Mouse (Mus musculus) hindbrain, embryonic 11.5 days (tissue): ENCODE results near the gene Gmip. TPM values are rescaled to one million over a fixed set of nuclear protein-coding genes. Genes with fewer than 3 reads are reported as not detected.

Experiments used
- ATAC-seq: fragments of 200-750 bp; cut with Nextera tagmentation; 2 replicates; pipeline ENCODE4 v1.8.0; 2017; ENCODE audit warnings: mild to moderate bottlenecking, moderate TSS enrichment, moderate library complexity; ENCODE audit not compliant: low FRiP score
- DNase-seq: peaks from one replicate; pipeline ENCODE4 v3.0.0-alpha.2; 2015; ENCODE audit warnings: low spot score
- H3K27ac ChIP-seq: fragments of 300-500 bp; sonication (generic); 2 replicates; pipeline ENCODE4 v1.5.1; 2014; ENCODE audit warnings: mild to moderate bottlenecking, low read depth, low read length
- H3K27me3 ChIP-seq: fragments of 300-500 bp; sonication (generic); 2 replicates; pipeline ENCODE4 v1.6.1; 2014; ENCODE audit warnings: mild to moderate bottlenecking, low read length, moderate library complexity, mixed read lengths; ENCODE audit not compliant: control insufficient read depth, insufficient read depth
- H3K36me3 ChIP-seq: fragments of 300-500 bp; sonication (generic); 2 replicates; pipeline ENCODE4 v1.6.1; 2014; ENCODE audit warnings: mild to moderate bottlenecking, low read length, moderate library complexity, mixed read lengths; ENCODE audit not compliant: control insufficient read depth, insufficient read depth
- H3K4me1 ChIP-seq: fragments of 300-500 bp; sonication (generic); replicated peaks from 2 replicates; pipeline ENCODE4 v1.6.1; 2014; ENCODE audit warnings: low read length, mixed read lengths; ENCODE audit not compliant: control insufficient read depth, insufficient read depth
- H3K4me2 ChIP-seq: fragments of 300-500 bp; sonication (generic); replicated peaks from 2 replicates; pipeline ENCODE4 v1.6.1; 2014; ENCODE audit warnings: mild to moderate bottlenecking, low read depth, low read length
- H3K4me3 ChIP-seq: fragments of 300-500 bp; sonication (generic); 2 replicates; pipeline ENCODE4 v1.5.1; 2014; ENCODE audit warnings: low read depth, low read length
- H3K9ac ChIP-seq: fragments of 300-500 bp; sonication (generic); 2 replicates; pipeline ENCODE4 v1.6.1; 2014; ENCODE audit warnings: low read depth, low read length
- H3K9me3 ChIP-seq: fragments of 300-500 bp; sonication (generic); 2 replicates; pipeline ENCODE4 v1.6.1; 2016; ENCODE audit warnings: low read length; ENCODE audit not compliant: control insufficient read depth
- WGBS: fragments of 180-500 bp; shearing (Covaris S2); extraction: QIAGEN DNeasy Blood & Tissue Kit; methylation state at CpG from one replicate; pipeline ENCODE4 v1.1.7; 2014; 5-methylcytosine and 5-hydroxymethylcytosine counted together
- polyA plus RNA-seq: library from polyadenylated mRNA; unstranded; fragments of >200 nt; fragmentation: Nextera tagmentation; extraction: Ambion mirVana; gene quantifications from 2 replicates; pipeline ENCODE4 v1.2.1, GENCODE M21; 2014

Gmip gene
- polyA plus RNA-seq, 1 experiment from 2014 or later: 9.4 TPM

DNA sequence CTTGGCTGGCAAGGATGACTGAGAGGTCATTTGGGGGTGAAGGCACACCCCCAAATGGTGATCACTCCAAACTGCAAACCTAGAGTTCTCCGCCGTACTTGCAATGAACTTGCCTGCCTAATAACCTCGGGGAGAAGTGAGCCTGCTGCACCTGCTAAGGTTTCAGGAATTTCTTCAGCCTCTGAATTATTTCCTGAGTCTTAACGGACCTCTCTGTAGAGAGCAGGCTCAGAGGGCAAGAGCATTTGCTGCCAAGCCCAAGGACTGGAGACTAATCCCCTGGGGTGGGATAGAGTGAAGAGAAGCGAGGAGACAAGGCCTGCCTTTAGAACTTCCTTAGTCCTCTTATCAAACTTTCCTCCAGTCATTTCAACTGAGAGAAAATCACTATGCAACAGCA lies 18.7 kb upstream of the Gmip start:
- DNase-seq: no peak
- H3K4me3 ChIP-seq: no peak overlapping the region
- 0 out of 2 replicates have a peak, but pooled peaks cover 2% of the 10 kb centered on the region for H3K4me1 ChIP-seq
- no peak overlapping the region for H3K4me2 ChIP-seq
- no peaks in the 10 kb centered on the region for H3K36me3 ChIP-seq
- H3K9ac ChIP-seq: no peak overlapping the region
- H3K27me3 ChIP-seq: no peaks in the 10 kb centered on the region
- WGBS: 88% methylated on average over 5 of the region's 5 CpGs
- no peaks in the 10 kb centered on the region for H3K9me3 ChIP-seq
- ATAC-seq: no peak
- no peak overlapping the region for H3K27ac ChIP-seq

DNA sequence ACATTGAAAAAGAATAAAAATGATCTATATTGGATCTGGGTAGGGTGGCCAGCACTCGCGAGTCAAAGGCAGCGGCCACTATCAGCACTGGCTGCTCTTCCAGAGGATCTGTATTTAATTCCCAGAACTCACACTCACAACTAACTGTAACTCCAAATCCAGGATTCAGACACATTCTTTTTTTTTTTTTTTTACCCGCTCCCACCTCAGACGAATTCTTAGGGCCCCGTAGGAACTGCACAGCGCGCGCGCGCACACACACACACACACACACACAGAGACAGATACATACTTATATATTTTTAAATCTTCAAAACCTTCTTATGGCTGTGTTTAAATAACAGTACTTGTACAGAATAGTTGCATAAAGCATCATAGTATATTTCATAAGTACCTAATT lies 18.1 kb upstream of the Gmip start:
- 36% methylated on average over 11 of the region's 11 CpGs for WGBS
- H3K36me3 ChIP-seq: 0 out of 2 replicates have a peak, but pooled peaks cover 2% of the 10 kb centered on the region
- H3K9me3 ChIP-seq: no peaks in the 10 kb centered on the region
- peak overlapping the region; percentile 100 for H3K4me3 ChIP-seq
- 0 out of 2 replicates have a peak, but pooled peaks cover 2% of the 10 kb centered on the region for H3K4me1 ChIP-seq
- 0 out of 2 replicates have a peak, but pooled peaks have one; percentile 13 for ATAC-seq
- peak overlapping the region; percentile 98 for H3K9ac ChIP-seq
- no peaks in the 10 kb centered on the region for H3K27me3 ChIP-seq
- H3K4me2 ChIP-seq: peak overlapping the region; percentile 34
- H3K27ac ChIP-seq: no peak overlapping the region
- peak; percentile 14 for DNase-seq

DNA sequence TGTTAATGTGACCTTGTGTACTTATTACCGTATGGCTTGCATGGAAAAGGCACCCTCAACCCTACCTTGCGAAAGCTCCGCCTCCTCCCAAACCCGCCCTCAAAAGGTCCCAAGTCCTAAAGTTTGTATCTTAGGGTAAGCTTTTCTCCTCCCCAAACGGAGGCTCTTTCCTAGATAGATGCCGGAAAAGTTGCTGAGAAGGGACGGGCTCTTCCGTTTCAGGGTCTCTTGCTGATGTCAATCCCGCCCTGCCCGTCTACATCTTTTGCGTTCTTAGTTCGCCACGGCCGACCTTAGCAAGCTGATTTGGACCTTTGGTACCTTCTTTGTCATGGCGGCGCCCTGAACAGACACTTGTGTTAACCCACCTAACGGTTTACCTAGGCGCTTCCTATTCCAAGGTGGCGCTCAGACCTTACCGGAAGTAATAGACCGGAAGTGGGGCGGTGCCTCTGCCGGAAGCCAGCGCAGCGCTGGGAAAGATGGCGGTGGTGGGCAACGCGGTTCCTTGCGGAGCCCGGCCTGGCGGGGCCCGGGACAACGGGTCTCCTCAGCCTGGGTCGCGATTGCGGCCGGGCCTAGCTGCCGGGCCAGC lies 17.6 kb upstream of the Gmip start, which contains the start of the genes Atp13a1 and Zfp866:
Atp13a1 (plus strand) TSS at position 391 of the 595 bp plus-strand sequence.
Zfp866 (minus strand) TSS at position 406 of the 595 bp plus-strand sequence.
- Histone ChIP-seq H3K36me3 (0 out of 2 replicates have a peak, but pooled peaks cover 3% of the 10 kb centered on the region), H3K27me3 (no peaks in the 10 kb centered on the region), H3K9ac (peak within 1 kb of the TSS; percentile 98), H3K4me2 (peak within 1 kb of the TSS; percentile 54), H3K4me1 (0 out of 2 replicates have a peak, but pooled peaks cover 2% of the 10 kb centered on the region), H3K27ac (peak within 1 kb of the TSS; percentile 71), H3K4me3 (peak within 1 kb of the TSS; percentile 100), H3K9me3 (no peaks in the 10 kb centered on the region)
- DNase-seq: peak; percentile 92
- peak; percentile 94 for ATAC-seq
- under 1% methylated on average over 36 of the region's 38 CpGs for WGBS

GRCm38 (mm10) chr8:69791415-69792068 lies 16.9 kb upstream of the Gmip start:
- DNase-seq (peak; percentile 63), ATAC-seq (peak; percentile 78)
- H3K27ac ChIP-seq: peak overlapping the region; percentile 71
- no peaks in the 10 kb centered on the region for H3K9me3 ChIP-seq
- peak overlapping the region; percentile 100 for H3K4me3 ChIP-seq
- 0 out of 2 replicates have a peak, but pooled peaks cover 2% of the 10 kb centered on the region for H3K4me1 ChIP-seq
- H3K9ac ChIP-seq: peak overlapping the region; percentile 98
- under 1% methylated on average over 44 of the region's 48 CpGs for WGBS
- peaks cover 7% of the 10 kb centered on the region; the same call in 1 of the 2 replicates for H3K36me3 ChIP-seq
- peak overlapping the region; percentile 54 for H3K4me2 ChIP-seq
- no peaks in the 10 kb centered on the region for H3K27me3 ChIP-seq

- Histone ChIP-seq H3K9ac (no peak overlapping the region), H3K4me1 (0 out of 2 replicates have a peak, but pooled peaks cover 2% of the 10 kb centered on the region), H3K27ac (no peak overlapping the region), H3K27me3 (no peaks in the 10 kb centered on the region), H3K4me2 (no peak overlapping the region), H3K4me3 (no peak overlapping the region), H3K36me3 (peaks cover 20% of the 10 kb centered on the region; the same call in 1 of the 2 replicates), H3K9me3 (no peaks in the 10 kb centered on the region)
- DNase-seq (no peak), ATAC-seq (no peak)
- 97% methylated on average over 4 of the region's 4 CpGs for WGBS
Observed at GRCm38 (mm10) chr8:69793666-69794065, 14.8 kb upstream of the Gmip start.

GRCm38 (mm10) chr8:69794096-69794495 lies 14.4 kb upstream of the Gmip start:
- Histone ChIP-seq H3K9me3 (no peaks in the 10 kb centered on the region), H3K4me1 (0 out of 2 replicates have a peak, but pooled peaks cover 2% of the 10 kb centered on the region), H3K36me3 (peaks cover 21% of the 10 kb centered on the region; the same call in 1 of the 2 replicates), H3K27me3 (no peaks in the 10 kb centered on the region), H3K9ac (no peak overlapping the region), H3K4me3 (no peak overlapping the region), H3K4me2 (no peak overlapping the region), H3K27ac (no peak overlapping the region)
- WGBS: 100% methylated on average over 3 of the region's 3 CpGs
- DNase-seq (no peak), ATAC-seq (no peak)

GRCm38 (mm10) chr8:69794901-69795300 lies 13.6 kb upstream of the Gmip start:
- WGBS: 91% methylated on average over 6 of the region's 6 CpGs
- H3K9me3 ChIP-seq: no peaks in the 10 kb centered on the region
- no peak overlapping the region for H3K4me3 ChIP-seq
- no peak overlapping the region for H3K9ac ChIP-seq
- peaks cover 28% of the 10 kb centered on the region for H3K36me3 ChIP-seq
- H3K4me1 ChIP-seq: 0 out of 2 replicates have a peak, but pooled peaks cover 2% of the 10 kb centered on the region
- ATAC-seq (no peak), DNase-seq (no peak)
- no peaks in the 10 kb centered on the region for H3K27me3 ChIP-seq
- H3K4me2 ChIP-seq: no peak overlapping the region
- H3K27ac ChIP-seq: no peak overlapping the region

GRCm38 (mm10) chr8:69796721-69797345 lies 11.6 kb upstream of the Gmip start:
- no peak overlapping the region for H3K27ac ChIP-seq
- 97% methylated on average over 16 of the region's 16 CpGs for WGBS
- DNase-seq (no peak), ATAC-seq (no peak)
- H3K9me3 ChIP-seq: no peaks in the 10 kb centered on the region
- H3K4me1 ChIP-seq: 0 out of 2 replicates have a peak, but pooled peaks cover 2% of the 10 kb centered on the region
- H3K9ac ChIP-seq: no peak overlapping the region
- no peaks in the 10 kb centered on the region for H3K27me3 ChIP-seq
- H3K4me3 ChIP-seq: no peak overlapping the region
- peaks cover 35% of the 10 kb centered on the region for H3K36me3 ChIP-seq
- H3K4me2 ChIP-seq: no peak overlapping the region
